Mouse (Mus musculus): Measurements from ENCODE around the gene Coro2a. TPM values are rescaled to one million over a fixed set of nuclear protein-coding genes. Genes with fewer than 3 reads are reported as not detected.
A peak's percentile ranks its signal among the peaks of the same experiment; 100 is the strongest.
"Not testable (repeated sequence)": the region's sequence is repeated elsewhere in the genome, so short reads cannot be mapped to it uniquely, and the experiment has no call there.

Gene Coro2a
- polyA plus RNA-seq, 1 experiment from 2014 or later: 14.5 TPM

GRCm38 (mm10) chr4:46585041-46585810 lies 16.8 kb downstream of the Coro2a start:
- no peak for DNase-seq (ENCODE audit: low spot score)

- DNase-seq (ENCODE audit: low spot score): not testable (repeated sequence)
Measured at GRCm38 (mm10) chr4:46584536-46584935, 17.5 kb downstream of the Coro2a start.

DNA sequence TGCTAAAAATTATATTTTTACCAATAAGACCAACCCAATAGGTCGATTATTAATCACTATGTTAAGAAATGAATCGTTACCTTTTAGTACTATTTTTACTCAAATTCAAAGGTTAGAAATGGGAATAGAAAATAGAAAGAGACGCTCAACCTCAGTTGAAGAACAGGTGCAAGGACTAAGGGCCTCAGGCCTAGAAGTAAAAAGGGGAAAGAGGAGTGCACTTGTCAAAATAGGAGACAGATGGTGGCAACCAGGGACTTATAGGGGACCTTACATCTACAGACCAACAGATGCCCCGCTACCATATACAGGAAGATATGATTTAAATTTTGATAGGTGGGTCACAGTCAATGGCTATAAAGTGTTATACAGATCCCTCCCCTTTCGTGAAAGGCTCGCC lies 17.9 kb downstream of the Coro2a start:
- not testable (repeated sequence) for DNase-seq (ENCODE audit: low spot score)

DNA sequence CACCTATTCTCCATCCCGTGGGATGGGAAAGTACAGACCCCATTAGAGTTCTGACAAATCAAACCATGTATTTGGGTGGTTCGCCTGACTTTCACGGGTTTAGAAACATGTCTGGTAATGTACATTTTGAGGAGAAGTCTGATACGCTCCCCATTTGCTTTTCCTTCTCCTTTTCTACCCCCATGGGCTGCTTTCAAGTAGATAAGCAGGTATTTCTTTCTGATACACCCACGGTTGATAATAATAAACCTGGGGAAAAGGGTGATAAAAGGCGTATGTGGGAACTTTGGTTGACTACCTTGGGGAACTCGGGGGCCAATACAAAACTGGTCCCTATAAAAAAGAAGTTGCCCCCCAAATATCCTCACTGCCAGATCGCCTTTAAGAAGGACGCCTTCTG lies 20.0 kb downstream of the Coro2a start:
- not testable (repeated sequence) for DNase-seq (ENCODE audit: low spot score)

DNA sequence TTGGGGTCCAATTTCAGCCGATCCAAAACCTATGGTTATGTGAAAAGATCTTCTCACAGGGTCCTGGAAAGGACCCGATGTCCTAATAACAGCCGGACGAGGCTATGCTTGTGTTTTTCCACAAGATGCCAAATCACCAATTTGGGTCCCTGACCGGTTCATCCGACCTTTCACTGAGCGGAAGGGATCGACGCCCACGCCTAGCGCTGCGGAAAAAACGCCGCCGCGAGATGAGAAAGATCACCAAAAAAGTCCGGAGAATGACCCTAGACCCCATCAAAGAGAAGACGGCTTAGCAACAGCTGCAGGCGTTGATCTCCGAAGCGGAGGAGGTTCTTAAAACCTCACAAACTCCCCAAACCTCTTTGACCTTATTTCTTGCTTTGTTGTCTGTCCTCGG lies 20.4 kb downstream of the Coro2a start:
- DNase-seq (ENCODE audit: low spot score): not testable (repeated sequence)

DNA sequence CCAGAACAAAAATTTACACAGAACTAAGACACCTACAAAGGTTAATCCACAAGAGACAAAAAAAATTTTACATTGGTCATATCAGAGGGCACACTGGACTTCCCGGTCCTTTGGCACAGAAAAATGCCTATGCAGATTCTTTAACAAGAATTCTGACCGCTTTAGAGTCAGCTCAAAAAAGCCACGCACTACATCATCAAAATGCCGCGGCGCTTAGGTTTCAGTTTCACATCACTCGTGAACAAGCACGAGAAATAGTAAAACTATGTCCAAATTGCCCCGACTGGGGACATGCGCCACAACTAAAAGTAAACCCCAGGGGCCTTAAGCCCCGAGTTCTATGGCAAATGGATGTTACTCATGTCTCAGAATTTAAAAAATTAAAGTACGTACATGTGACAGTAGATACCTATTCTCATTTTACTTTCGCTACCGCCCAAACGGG lies 21.2 kb downstream of the Coro2a start:
- DNase-seq (ENCODE audit: low spot score): not testable (repeated sequence)

- not testable (repeated sequence) for DNase-seq (ENCODE audit: low spot score)
Measured at GRCm38 (mm10) chr4:46578796-46579346, 23.1 kb downstream of the Coro2a start.

DNA sequence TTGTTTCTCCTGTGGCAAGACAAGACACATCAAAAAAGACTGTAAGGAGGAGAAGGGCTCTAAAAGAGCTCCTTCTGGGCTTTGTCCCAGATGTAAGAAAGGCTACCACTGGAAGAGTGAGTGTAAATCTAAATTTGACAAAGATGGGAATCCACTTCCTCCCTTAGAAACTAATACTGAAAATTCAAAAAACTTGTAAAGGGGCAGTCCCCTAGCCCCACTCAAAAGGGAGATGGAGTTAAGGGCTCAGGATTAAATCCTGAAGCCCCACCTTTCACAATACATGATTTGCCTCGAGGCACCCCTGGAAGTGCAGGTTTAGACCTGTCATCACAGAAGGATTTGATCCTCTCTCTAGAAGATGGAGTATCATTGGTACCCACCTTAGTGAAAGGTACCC lies 23.8 kb downstream of the Coro2a start:
- no peak for DNase-seq (ENCODE audit: low spot score)

DNA sequence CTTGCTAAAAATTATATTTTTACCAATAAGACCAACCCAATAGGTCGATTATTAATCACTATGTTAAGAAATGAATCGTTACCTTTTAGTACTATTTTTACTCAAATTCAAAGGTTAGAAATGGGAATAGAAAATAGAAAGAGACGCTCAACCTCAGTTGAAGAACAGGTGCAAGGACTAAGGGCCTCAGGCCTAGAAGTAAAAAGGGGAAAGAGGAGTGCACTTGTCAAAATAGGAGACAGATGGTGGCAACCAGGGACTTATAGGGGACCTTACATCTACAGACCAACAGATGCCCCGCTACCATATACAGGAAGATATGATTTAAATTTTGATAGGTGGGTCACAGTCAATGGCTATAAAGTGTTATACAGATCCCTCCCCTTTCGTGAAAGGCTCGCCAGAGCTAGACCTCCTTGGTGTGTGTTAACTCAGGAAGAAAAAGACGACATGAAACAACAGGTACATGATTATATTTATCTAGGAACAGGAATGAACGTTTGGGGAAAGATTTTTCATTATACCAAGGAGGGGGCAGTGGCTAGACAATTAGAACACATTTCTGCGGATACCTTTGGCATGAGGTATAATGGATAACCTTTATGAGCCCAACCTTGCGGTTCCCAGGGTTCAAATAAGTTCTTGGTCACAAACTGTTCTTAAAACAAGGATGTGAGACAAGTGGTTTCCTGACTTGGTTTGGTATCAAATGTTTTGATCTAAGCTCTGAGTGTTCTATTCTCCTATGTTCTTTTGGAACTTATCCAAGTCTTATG lies 26.3 kb downstream of the Coro2a start:
- not testable (repeated sequence) for DNase-seq (ENCODE audit: low spot score)

- no peak for DNase-seq (ENCODE audit: low spot score)
Measured at GRCm38 (mm10) chr4:46574841-46575240, 27.2 kb downstream of the Coro2a start.

- DNase-seq (ENCODE audit: low spot score): no peak
Measured at GRCm38 (mm10) chr4:46574024-46574753, 27.8 kb downstream of the Coro2a start.

DNA sequence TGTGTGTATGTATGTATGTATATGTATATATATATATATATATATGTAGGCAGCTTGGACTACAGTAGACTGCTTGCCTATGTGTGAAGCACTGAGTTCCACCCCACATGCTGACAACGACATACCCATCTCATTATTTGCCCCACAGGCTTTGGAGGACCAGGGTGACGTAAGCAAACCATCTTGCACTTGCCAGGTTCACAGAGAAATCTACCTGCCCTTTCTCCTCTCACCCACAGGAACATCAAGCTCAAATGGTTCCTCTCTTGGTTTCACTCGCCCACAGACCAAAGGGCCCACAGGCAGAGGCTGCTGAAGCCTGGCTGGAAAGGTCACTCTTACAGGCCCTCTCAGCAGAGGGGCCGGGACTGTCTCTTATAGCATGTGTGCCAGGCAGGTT lies 29.4 kb downstream of the Coro2a start:
- no peak for DNase-seq (ENCODE audit: low spot score)

DNA sequence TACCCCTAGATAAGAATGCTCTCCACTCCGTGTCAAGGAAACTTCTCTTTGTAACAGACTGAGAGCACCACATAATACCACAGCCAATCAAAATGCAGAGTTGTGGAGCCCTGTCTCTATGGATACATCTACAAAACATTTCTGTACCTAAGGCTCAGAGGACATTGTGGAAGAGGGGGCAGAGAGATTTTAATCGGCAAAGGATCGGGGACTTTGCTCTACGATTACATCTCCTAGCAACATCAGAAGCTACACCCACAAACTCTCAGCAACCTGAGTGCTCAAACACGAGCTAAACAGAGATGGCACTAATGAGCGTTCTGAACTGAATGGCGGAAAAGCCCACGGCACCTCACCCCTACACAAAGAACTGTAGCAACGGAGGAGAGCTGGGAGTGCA lies 30.3 kb downstream of the Coro2a start:
- DNase-seq (ENCODE audit: low spot score): no peak

GRCm38 (mm10) chr4:46569671-46570070 lies 32.3 kb downstream of the Coro2a start:
- DNase-seq (ENCODE audit: low spot score): no peak

DNA sequence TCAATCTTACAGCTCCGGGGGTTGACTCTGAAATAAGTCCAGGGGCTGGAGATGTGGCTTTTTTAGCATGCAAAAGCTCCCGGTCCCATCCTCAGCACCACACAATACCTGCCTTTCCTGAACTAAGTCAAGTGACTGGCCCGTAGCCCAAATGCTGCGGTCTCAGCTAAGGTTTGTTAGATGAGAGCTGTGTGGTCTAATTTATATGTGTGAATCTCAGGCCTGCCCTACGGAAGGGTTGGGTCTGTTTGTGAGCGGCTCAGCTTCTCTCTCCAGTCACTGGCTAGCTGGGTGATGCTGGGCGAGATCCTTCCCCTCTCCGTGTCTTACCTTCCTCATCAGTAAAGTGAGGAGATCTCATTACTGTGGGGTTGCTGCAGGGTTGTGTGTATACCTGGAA lies 33.8 kb downstream of the Coro2a start:
- no peak for DNase-seq (ENCODE audit: low spot score)

- no peak for DNase-seq (ENCODE audit: low spot score)
Measured at GRCm38 (mm10) chr4:46566931-46567671, 34.9 kb downstream of the Coro2a start.

- no peak for DNase-seq (ENCODE audit: low spot score)
Measured at GRCm38 (mm10) chr4:46565393-46565955, 36.5 kb downstream of the Coro2a start.

DNA sequence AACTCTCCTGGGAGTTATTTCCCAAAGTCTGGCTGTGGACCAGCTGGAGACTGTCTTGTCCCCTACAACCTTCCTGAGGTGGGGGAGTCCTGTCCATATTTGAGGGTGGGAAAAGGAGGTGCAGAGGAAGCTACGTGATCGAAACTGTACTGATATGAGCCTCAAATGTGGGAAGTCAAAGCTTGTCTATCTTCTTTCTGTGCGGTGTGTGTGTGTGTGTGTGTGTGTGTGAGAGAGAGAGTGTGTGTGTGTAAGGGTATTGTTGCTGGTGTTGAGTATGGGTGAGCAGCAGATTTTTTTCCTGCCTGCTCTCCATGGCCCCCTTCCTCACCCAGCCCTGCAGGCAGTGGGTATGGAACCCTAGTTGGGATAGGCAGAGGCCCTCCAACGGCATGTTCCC lies 37.8 kb downstream of the Coro2a start:
- DNase-seq (ENCODE audit: low spot score): no peak

- DNase-seq (ENCODE audit: low spot score): peak; percentile 56
Measured at GRCm38 (mm10) chr4:46563847-46564246, 38.2 kb downstream of the Coro2a start.

- no peak for DNase-seq (ENCODE audit: low spot score)
Measured at GRCm38 (mm10) chr4:46562841-46563240, 39.2 kb downstream of the Coro2a start.

All from thymus, postnatal 0 days (tissue).